Mouse (Mus musculus) limb, embryonic 13.5 days (tissue): ENCODE measurements around the gene Thoc2. TPM values are rescaled to one million over a fixed set of nuclear protein-coding genes. Genes with fewer than 3 reads are reported as not detected.

Experiments
- ATAC-seq: fragments of 200-750 bp; cut with Nextera tagmentation; 2 replicates; pipeline ENCODE4 v1.8.0; 2017; ENCODE audit warnings: low read depth, moderate number of reproducible peaks, moderate TSS enrichment; ENCODE audit not compliant: low FRiP score
- H3K27ac ChIP-seq: fragments of 300-500 bp; sonication (generic); 2 replicates; pipeline ENCODE4 v1.5.1; 2015; ENCODE audit warnings: inconsistent platforms, mild to moderate bottlenecking, moderate library complexity
- H3K27me3 ChIP-seq: fragments of 300-500 bp; sonication (generic); 2 replicates; pipeline ENCODE4 v1.6.1; 2015; ENCODE audit warnings: mild to moderate bottlenecking, inconsistent platforms
- H3K36me3 ChIP-seq: fragments of 300-500 bp; sonication (generic); 2 replicates; pipeline ENCODE4 v1.6.1; 2015; ENCODE audit warnings: inconsistent platforms, mild to moderate bottlenecking, moderate library complexity
- H3K4me1 ChIP-seq: fragments of 300-500 bp; sonication (generic); 2 replicates; pipeline ENCODE4 v1.6.1; 2015; ENCODE audit warnings: inconsistent platforms
- H3K4me2 ChIP-seq: fragments of 300-500 bp; sonication (generic); replicated peaks from 2 replicates; pipeline ENCODE4 v1.6.1; 2015; ENCODE audit warnings: inconsistent platforms, mild to moderate bottlenecking, moderate library complexity
- H3K4me3 ChIP-seq: fragments of 300-500 bp; sonication (generic); 2 replicates; pipeline ENCODE4 v1.5.1; 2015; ENCODE audit warnings: moderate library complexity, mild to moderate bottlenecking, inconsistent platforms
- H3K9ac ChIP-seq: fragments of 300-500 bp; sonication (generic); 2 replicates; pipeline ENCODE4 v1.6.1; 2015; ENCODE audit warnings: mild to moderate bottlenecking, inconsistent platforms
- H3K9me3 ChIP-seq: fragments of 300-500 bp; sonication (generic); 2 replicates; pipeline ENCODE4 v1.6.1; 2016; ENCODE audit warnings: inconsistent platforms
- WGBS: fragments of 180-500 bp; shearing (Covaris S2); methylation state at CpG from one replicate; pipeline ENCODE4 v1.1.7; 2015; 5-methylcytosine and 5-hydroxymethylcytosine counted together
- microRNA-seq: library from miRNA; unstranded; fragments of <30 nt; microRNA quantifications from one replicate; pipeline ENCODE4, GENCODE M21; 2016
- polyA plus RNA-seq: library from polyadenylated mRNA; unstranded; fragments of >200 nt; fragmentation: Nextera tagmentation; extraction: Ambion mirVana; gene quantifications from 2 replicates; pipeline ENCODE4 v1.2.1, GENCODE M21; 2015

Gene Thoc2
- polyA plus RNA-seq, 1 experiment from 2014 or later = 96.7 TPM

- Histone ChIP-seq H3K27ac (no peak overlapping the region), H3K36me3 (peaks cover 4% of the 10 kb centered on the region; the same call in 1 of the 2 replicates), H3K27me3 (no peaks in the 10 kb centered on the region), H3K9me3 (no peaks in the 10 kb centered on the region), H3K4me3 (no peak overlapping the region), H3K4me2 (no peak overlapping the region), H3K4me1 (no peaks in the 10 kb centered on the region), H3K9ac (no peak overlapping the region)
- WGBS = 81% methylated on average over 2 of the region's 2 CpGs
- no peak for ATAC-seq
These were observed 43.9 kb downstream of the Thoc2 start for GRCm38 (mm10) chrX:41876581-41876980.

GRCm38 (mm10) chrX:41837823-41838222 lies 82.7 kb downstream of the Thoc2 start:
- no peak for ATAC-seq

GRCm38 (mm10) chrX:41805592-41805991 lies 114.9 kb downstream of the Thoc2 start:
- ATAC-seq = no peak
- Histone ChIP-seq H3K27me3 (no peaks in the 10 kb centered on the region), H3K4me2 (no peak overlapping the region), H3K9ac (no peak overlapping the region), H3K27ac (no peak overlapping the region), H3K9me3 (no peaks in the 10 kb centered on the region), H3K4me3 (no peak overlapping the region), H3K36me3 (no peaks in the 10 kb centered on the region), H3K4me1 (no peaks in the 10 kb centered on the region)

More at GRCm38 (mm10) chrX:41837823-41838222, 82.7 kb downstream of the Thoc2 start:
- H3K36me3 ChIP-seq = no peaks in the 10 kb centered on the region; the same call in 1 of the 2 replicates
- no peak overlapping the region for H3K4me3 ChIP-seq
- H3K4me1 ChIP-seq = no peaks in the 10 kb centered on the region
- no peak overlapping the region for H3K9ac ChIP-seq
- no peaks in the 10 kb centered on the region for H3K9me3 ChIP-seq
- H3K27ac ChIP-seq = no peak overlapping the region
- H3K27me3 ChIP-seq = no peaks in the 10 kb centered on the region
- H3K4me2 ChIP-seq = no peak overlapping the region

- no peak for ATAC-seq
- no peaks in the 10 kb centered on the region for H3K4me1 ChIP-seq
These were observed 127.2 kb downstream of the Thoc2 start for GRCm38 (mm10) chrX:41793303-41793702.

More at GRCm38 (mm10) chrX:41793303-41793702, 127.2 kb downstream of the Thoc2 start:
- Histone ChIP-seq H3K9ac (no peak overlapping the region), H3K4me2 (no peak overlapping the region), H3K36me3 (no peaks in the 10 kb centered on the region), H3K4me3 (no peak overlapping the region), H3K9me3 (no peaks in the 10 kb centered on the region), H3K27me3 (no peaks in the 10 kb centered on the region), H3K27ac (no peak overlapping the region)
- WGBS = 90% methylated on average over 6 of the region's 6 CpGs

Small RNA genes within 50 kb of the gene (microRNA-seq; reads per million reads assigned to microRNA genes)
- not detected for gene Gm44490

Other genes starting within 250 kb of the Thoc2 start
- gene Xiap, start 139.0 kb upstream of the Thoc2 start, polyA plus RNA-seq = 12.8 and 15.0 TPM in 2 replicates
- gene Stag2, start 228.6 kb upstream of the Thoc2 start, polyA plus RNA-seq = 43.0 and 49.6 TPM in 2 replicates